Mouse (Mus musculus) megakaryocyte progenitor cell, adult 5-6 weeks (primary cell): ENCODE measurements at regions not wholly inside any gene's neighbourhood (a gene's known extent, or its start where the extent isn't known, plus 50 kb on each side); places are given as distances from the start of the nearest gene placed in this dataset.

ENCODE experiments used
- ATAC-seq: replicated peaks from 2 replicates; pipeline ENCODE4 v1.8.0; 2016; ENCODE audit warnings: mild to moderate bottlenecking, moderate TSS enrichment, inconsistent platforms; ENCODE audit not compliant: poor library complexity

- no peak for ATAC-seq
Measured at GRCm38 (mm10) chrX:121661913-121662312, 735.3 kb downstream of the Nap1l3 start.

GRCm38 (mm10) chrX:121654582-121654981 is 742.6 kb downstream of the Nap1l3 start:
- peak; percentile 97 for ATAC-seq

GRCm38 (mm10) chrX:121645548-121645947 is 751.7 kb downstream of the Nap1l3 start:
- ATAC-seq, result no peak

- ATAC-seq, result peak; percentile 82
Measured at GRCm38 (mm10) chrX:121637180-121637579, 760.0 kb downstream of the Nap1l3 start.

GRCm38 (mm10) chrX:121612061-121612460 is 785.1 kb downstream of the Nap1l3 start:
- ATAC-seq, result peak; percentile 95

- ATAC-seq, result peak; percentile 90
Measured at GRCm38 (mm10) chrX:121592864-121593263, 804.3 kb downstream of the Nap1l3 start.
